Mouse (Mus musculus): ENCODE measurements around the gene Nt5c1b.

Nt5c1b gene

GRCm38 (mm10) chr12:10369673-10370072 lies at the start of gene Nt5c1b:
TSS of gene Nt5c1b (plus strand) at chr12:10369973.
- no peak for DNase-seq

- no peak for DNase-seq
Observed at GRCm38 (mm10) chr12:10327651-10328050, 42.1 kb upstream of the Nt5c1b start.

GRCm38 (mm10) chr12:10329460-10329859 lies 40.3 kb upstream of the Nt5c1b start:
- DNase-seq = no peak

GRCm38 (mm10) chr12:10340604-10341003 lies 29.2 kb upstream of the Nt5c1b start:
- DNase-seq = no peak

- no peak for DNase-seq
Observed at GRCm38 (mm10) chr12:10350706-10351105, 19.1 kb upstream of the Nt5c1b start.

- DNase-seq = no peak
Observed at GRCm38 (mm10) chr12:10357756-10358155, 12.0 kb upstream of the Nt5c1b start.

GRCm38 (mm10) chr12:10390671-10391441 lies 21.1 kb downstream of the Nt5c1b start, which contains the start of gene Rdh14:
TSS of gene Rdh14 (plus strand) at chr12:10390772.
- DNase-seq = peak; percentile 96

- no peak for DNase-seq
Observed at GRCm38 (mm10) chr12:10400788-10401187, 31.0 kb downstream of the Nt5c1b start.

- DNase-seq = no peak
Observed at GRCm38 (mm10) chr12:10402421-10403115, 32.8 kb downstream of the Nt5c1b start.

- no peak for DNase-seq
Observed at GRCm38 (mm10) chr12:10410511-10411179, 40.9 kb downstream of the Nt5c1b start.

GRCm38 (mm10) chr12:10411453-10411852 lies 41.7 kb downstream of the Nt5c1b start:
- DNase-seq = no peak

GRCm38 (mm10) chr12:10422347-10422746 lies 52.6 kb downstream of the Nt5c1b start:
- no peak for DNase-seq

GRCm38 (mm10) chr12:10425982-10426863 lies 56.5 kb downstream of the Nt5c1b start:
- no peak for DNase-seq

GRCm38 (mm10) chr12:10430999-10431398 lies 61.2 kb downstream of the Nt5c1b start:
- no peak for DNase-seq

- peak; percentile 92 for DNase-seq
Observed at GRCm38 (mm10) chr12:10438054-10439001, 68.6 kb downstream of the Nt5c1b start.
